Mouse (Mus musculus) intestine, embryonic 14.5 days (tissue): Measurements from ENCODE around the gene Dpf3. TPM values are rescaled to one million over a fixed set of nuclear protein-coding genes. Genes with fewer than 3 reads are reported as not detected.

Experiments
- ATAC-seq: fragments of 200-750 bp; cut with Nextera tagmentation; replicated peaks from 2 replicates; pipeline ENCODE4 v1.8.0; 2017; ENCODE audit warnings: low read depth, moderate number of reproducible peaks, moderate TSS enrichment, moderate library complexity; ENCODE audit not compliant: low FRiP score, low TSS enrichment
- DNase-seq: peaks from one replicate; pipeline ENCODE4 v3.0.0-alpha.2; 2018; ENCODE audit warnings: low spot score
- H3K27ac ChIP-seq: fragments of 300-500 bp; sonication (generic); 2 replicates; pipeline ENCODE4 v1.5.1; 2014; ENCODE audit warnings: low read depth, mild to moderate bottlenecking, control low read depth
- H3K27me3 ChIP-seq: fragments of 300-500 bp; sonication (generic); replicated peaks from 2 replicates; pipeline ENCODE4 v1.6.1; 2014; ENCODE audit warnings: low read length, control low read depth; ENCODE audit not compliant: control insufficient read depth, insufficient read depth
- H3K36me3 ChIP-seq: fragments of 300-500 bp; sonication (generic); 2 replicates; pipeline ENCODE4 v1.6.1; 2014; ENCODE audit warnings: low read length, control low read depth; ENCODE audit not compliant: control insufficient read depth, insufficient read depth
- H3K4me1 ChIP-seq: fragments of 300-500 bp; sonication (generic); replicated peaks from 2 replicates; pipeline ENCODE4 v1.6.1; 2014; ENCODE audit warnings: low read length, control low read depth, mixed read lengths; ENCODE audit not compliant: control insufficient read depth, insufficient read depth
- H3K4me2 ChIP-seq: fragments of 300-500 bp; sonication (generic); 2 replicates; pipeline ENCODE4 v1.6.1; 2014; ENCODE audit warnings: low read length
- H3K4me3 ChIP-seq: fragments of 300-500 bp; sonication (generic); 2 replicates; pipeline ENCODE4 v1.5.1; 2014; ENCODE audit warnings: low read depth, low read length, control low read depth, mixed read lengths
- H3K9ac ChIP-seq: fragments of 300-500 bp; sonication (generic); 2 replicates; pipeline ENCODE4 v1.6.1; 2014; ENCODE audit warnings: mild to moderate bottlenecking, low read length
- H3K9me3 ChIP-seq: fragments of 300-500 bp; sonication (generic); 2 replicates; pipeline ENCODE4 v1.6.1; 2016; ENCODE audit warnings: low read length, control low read depth; ENCODE audit not compliant: control insufficient read depth
- WGBS: fragments of 180-500 bp; shearing (Covaris S2); extraction: QIAGEN DNeasy Blood & Tissue Kit; methylation state at CpG from one replicate; pipeline ENCODE4 v1.1.7; 2014; 5-methylcytosine and 5-hydroxymethylcytosine counted together
- polyA plus RNA-seq: library from polyadenylated mRNA; unstranded; fragments of >200 nt; fragmentation: Nextera tagmentation; extraction: Ambion mirVana; gene quantifications from 2 replicates; pipeline ENCODE4 v1.2.1, GENCODE M21; 2014

Gene Dpf3
- polyA plus RNA-seq, 1 experiment from 2014 or later: 8.7 TPM

GRCm38 (mm10) chr12:83411721-83412521 is 75.6 kb downstream of the Dpf3 start:
- Histone ChIP-seq H3K4me3 (no peak overlapping the region), H3K9ac (no peak overlapping the region), H3K4me2 (no peak overlapping the region), H3K4me1 (0 out of 2 replicates have a peak, but pooled peaks cover 3% of the 10 kb centered on the region), H3K9me3 (no peaks in the 10 kb centered on the region), H3K27me3 (no peaks in the 10 kb centered on the region), H3K27ac (no peak overlapping the region), H3K36me3 (no peaks in the 10 kb centered on the region)
- 60% methylated on average over 17 of the region's 17 CpGs for WGBS
- ATAC-seq (no peak), DNase-seq (no peak)

- Histone ChIP-seq H3K36me3 (no peaks in the 10 kb centered on the region), H3K4me2 (no peak overlapping the region), H3K27me3 (no peaks in the 10 kb centered on the region), H3K9ac (no peak overlapping the region), H3K27ac (no peak overlapping the region), H3K4me1 (0 out of 2 replicates have a peak, but pooled peaks cover 3% of the 10 kb centered on the region), H3K4me3 (no peak overlapping the region), H3K9me3 (no peaks in the 10 kb centered on the region)
- 74% methylated on average over 5 of the region's 5 CpGs for WGBS
- no peak for ATAC-seq
- no peak for DNase-seq
These were observed 76.5 kb downstream of the Dpf3 start for GRCm38 (mm10) chr12:83411032-83411431.

DNA sequence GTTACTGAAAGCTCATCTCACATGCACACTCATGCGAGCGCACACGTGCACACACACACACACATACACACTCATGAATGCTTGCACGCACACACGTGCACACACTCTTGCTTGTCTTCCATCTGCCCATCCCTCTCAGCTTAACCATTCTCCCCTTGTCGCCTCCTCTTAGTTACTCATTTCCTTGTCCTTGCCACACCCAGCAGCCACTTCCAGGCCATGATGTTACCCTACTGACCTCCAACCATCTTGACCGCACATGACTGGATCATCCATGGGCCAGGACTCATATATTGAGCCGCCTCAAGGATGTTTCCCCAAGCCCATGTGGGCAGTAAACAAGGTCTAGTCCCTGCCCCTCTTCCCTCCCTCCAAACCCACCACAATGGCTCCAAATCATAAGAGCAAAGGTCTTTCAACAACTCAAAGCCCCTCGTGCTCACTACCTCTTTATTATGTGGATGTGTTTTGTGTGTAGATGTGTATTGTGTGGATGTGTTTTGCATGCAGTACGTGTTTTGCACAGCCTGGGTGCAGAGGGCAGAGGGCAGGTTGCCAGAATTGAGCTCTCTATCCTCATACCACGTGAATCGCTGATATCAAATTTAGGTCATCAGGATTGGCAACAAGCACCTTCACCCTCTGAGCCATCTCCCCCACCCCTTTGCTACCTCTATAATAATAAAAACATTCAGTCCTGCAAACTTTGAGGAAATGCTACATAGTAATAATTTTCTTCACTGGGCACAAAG is 82.0 kb downstream of the Dpf3 start:
- no peak overlapping the region for H3K4me3 ChIP-seq
- 91% methylated on average over 12 of the region's 12 CpGs for WGBS
- no peaks in the 10 kb centered on the region for H3K4me1 ChIP-seq
- H3K9ac ChIP-seq: no peak overlapping the region
- no peak for DNase-seq
- H3K27ac ChIP-seq: no peak overlapping the region
- no peak for ATAC-seq
- H3K9me3 ChIP-seq: no peaks in the 10 kb centered on the region
- H3K27me3 ChIP-seq: no peaks in the 10 kb centered on the region
- no peak overlapping the region for H3K4me2 ChIP-seq
- H3K36me3 ChIP-seq: no peaks in the 10 kb centered on the region

DNA sequence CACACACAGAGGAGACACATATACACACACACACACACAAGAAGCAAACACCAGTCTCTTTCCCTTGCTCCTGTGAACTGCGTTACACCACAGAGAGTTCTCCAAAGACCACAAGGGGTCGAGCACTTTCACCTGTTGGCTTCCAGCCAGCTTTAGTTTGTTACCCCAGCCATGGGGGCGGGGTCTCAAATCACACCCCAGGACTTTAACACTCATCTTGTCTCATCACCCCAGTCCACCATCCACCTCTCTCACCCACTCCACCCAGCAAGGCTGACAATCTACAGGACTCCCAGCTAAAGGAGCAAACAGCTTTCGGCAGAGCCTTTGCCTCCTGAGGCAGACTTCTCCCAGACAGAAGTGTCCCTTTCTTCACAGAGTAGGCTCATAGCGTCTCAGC is 85.2 kb downstream of the Dpf3 start:
- 62% methylated on average over 5 of the region's 5 CpGs for WGBS
- no peaks in the 10 kb centered on the region for H3K9me3 ChIP-seq
- H3K4me1 ChIP-seq: no peaks in the 10 kb centered on the region
- no peak overlapping the region for H3K27ac ChIP-seq
- ATAC-seq: no peak
- H3K4me2 ChIP-seq: no peak overlapping the region
- no peak overlapping the region for H3K9ac ChIP-seq
- DNase-seq: no peak
- no peaks in the 10 kb centered on the region for H3K27me3 ChIP-seq
- no peak overlapping the region for H3K4me3 ChIP-seq
- H3K36me3 ChIP-seq: no peaks in the 10 kb centered on the region

- 80% methylated on average over 16 of the region's 16 CpGs for WGBS
- Histone ChIP-seq H3K4me2 (no peak overlapping the region), H3K9me3 (no peaks in the 10 kb centered on the region), H3K4me1 (no peaks in the 10 kb centered on the region), H3K9ac (no peak overlapping the region), H3K4me3 (no peak overlapping the region), H3K36me3 (no peaks in the 10 kb centered on the region), H3K27ac (no peak overlapping the region), H3K27me3 (no peaks in the 10 kb centered on the region)
- no peak for DNase-seq
- ATAC-seq: no peak
These were observed 95.5 kb downstream of the Dpf3 start for GRCm38 (mm10) chr12:83392011-83392410.

DNA sequence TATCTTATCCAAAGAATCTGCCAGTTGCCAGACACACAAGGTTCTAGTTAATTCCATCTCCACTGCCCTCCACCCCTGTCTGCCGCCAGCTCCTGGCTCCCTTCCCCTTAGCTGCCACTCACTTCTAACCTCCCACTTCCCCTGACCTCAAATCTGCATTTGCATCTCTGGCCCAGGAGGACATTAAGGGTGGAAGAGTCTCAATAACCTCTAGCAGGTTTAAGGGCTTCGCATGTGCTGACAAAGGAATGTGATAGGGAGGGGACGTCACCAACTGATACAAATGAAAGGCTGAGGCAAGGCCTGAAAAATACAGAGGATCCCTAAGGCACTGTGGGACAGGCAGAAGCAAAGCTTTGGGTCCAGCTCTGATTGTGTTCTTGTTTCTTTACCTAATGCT is 100.0 kb downstream of the Dpf3 start:
- no peaks in the 10 kb centered on the region for H3K9me3 ChIP-seq
- no peak overlapping the region for H3K4me2 ChIP-seq
- no peak overlapping the region for H3K9ac ChIP-seq
- no peaks in the 10 kb centered on the region for H3K4me1 ChIP-seq
- DNase-seq: no peak
- no peaks in the 10 kb centered on the region for H3K27me3 ChIP-seq
- H3K27ac ChIP-seq: no peak overlapping the region
- 33% methylated on average over 3 of the region's 3 CpGs for WGBS
- H3K4me3 ChIP-seq: no peak overlapping the region
- ATAC-seq: no peak
- H3K36me3 ChIP-seq: no peaks in the 10 kb centered on the region

GRCm38 (mm10) chr12:83381072-83381471 is 106.4 kb downstream of the Dpf3 start:
- Histone ChIP-seq H3K36me3 (no peaks in the 10 kb centered on the region), H3K27ac (no peak overlapping the region), H3K4me2 (no peak overlapping the region), H3K9ac (no peak overlapping the region), H3K4me3 (no peak overlapping the region), H3K9me3 (no peaks in the 10 kb centered on the region), H3K4me1 (no peaks in the 10 kb centered on the region), H3K27me3 (no peaks in the 10 kb centered on the region)
- ATAC-seq (no peak), DNase-seq (no peak)
- 88% methylated on average over 6 of the region's 7 CpGs for WGBS

DNA sequence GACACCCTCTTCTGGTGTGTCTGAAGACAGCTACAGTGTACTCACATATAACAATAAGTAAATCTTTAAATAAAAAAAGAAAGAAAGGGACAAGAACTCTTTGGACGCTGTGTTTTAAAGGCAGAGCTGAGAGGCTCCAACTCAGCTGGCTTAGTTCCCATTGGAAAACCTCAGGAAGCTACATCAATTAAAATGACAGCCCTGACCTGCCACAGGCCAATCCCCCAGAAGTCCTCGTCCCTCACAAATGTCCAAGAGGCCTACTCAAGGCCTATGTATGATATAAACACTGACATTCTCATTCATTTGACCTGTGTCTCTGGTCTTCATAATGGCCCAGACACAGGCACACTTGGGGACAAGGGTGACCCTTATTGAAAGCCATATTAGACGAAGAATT is 107.5 kb downstream of the Dpf3 start:
- DNase-seq (no peak), ATAC-seq (no peak)
- no peak overlapping the region for H3K9ac ChIP-seq
- no peak overlapping the region for H3K4me3 ChIP-seq
- H3K36me3 ChIP-seq: no peaks in the 10 kb centered on the region
- H3K4me2 ChIP-seq: no peak overlapping the region
- no peaks in the 10 kb centered on the region for H3K27me3 ChIP-seq
- H3K4me1 ChIP-seq: 0 out of 2 replicates have a peak, but pooled peaks cover 2% of the 10 kb centered on the region
- WGBS: 54% methylated on average over 3 of the region's 3 CpGs
- no peak overlapping the region for H3K27ac ChIP-seq
- no peaks in the 10 kb centered on the region for H3K9me3 ChIP-seq
